Mouse (Mus musculus) ES-Bruce4 (cell line): ENCODE measurements at regions not wholly inside any gene's neighbourhood (a gene's known extent, or its start where the extent isn't known, plus 50 kb on each side); places are given as distances from the start of the nearest gene placed in this dataset.

Experiments used
- H3K27ac ChIP-seq: 2 replicates; pipeline ENCODE4 v1.5.1; 2012; ENCODE audit warnings: low read length, inconsistent platforms; ENCODE audit not compliant: insufficient read depth
- H3K27me3 ChIP-seq: 2 replicates; pipeline ENCODE4 v1.6.1; 2012; ENCODE audit warnings: mild to moderate bottlenecking, low read length, inconsistent platforms; ENCODE audit not compliant: control insufficient read depth, poor library complexity, insufficient read depth, severe bottlenecking
- H3K36me3 ChIP-seq: 2 replicates; pipeline ENCODE4 v1.6.1; 2012; ENCODE audit warnings: inconsistent platforms, mild to moderate bottlenecking, low read length, moderate library complexity; ENCODE audit not compliant: control insufficient read depth, poor library complexity, insufficient read depth, severe bottlenecking
- H3K4me1 ChIP-seq: one replicate; pipeline ENCODE4 v1.8.1; 2011; ENCODE audit warnings: low read length; ENCODE audit not compliant: control insufficient read depth, insufficient read depth
- H3K4me3 ChIP-seq: 2 replicates; pipeline ENCODE4 v1.5.1; 2011; ENCODE audit warnings: low read depth, mild to moderate bottlenecking, low read length
- H3K9ac ChIP-seq: 2 replicates; pipeline ENCODE4 v1.6.1; 2012; ENCODE audit warnings: low read depth, mild to moderate bottlenecking, inconsistent platforms; ENCODE audit not compliant: poor library complexity, severe bottlenecking
- H3K9me3 ChIP-seq: replicated peaks from 2 replicates; pipeline ENCODE4 v1.6.1; 2012; ENCODE audit warnings: mild to moderate bottlenecking, low read length, inconsistent platforms; ENCODE audit not compliant: control insufficient read depth, poor library complexity, insufficient read depth, severe bottlenecking
- CTCF ChIP-seq: IDR thresholded peaks from one replicate; pipeline ENCODE4 v1.8.1; 2011; ENCODE audit warnings: low read depth, low read length
- EP300 ChIP-seq: IDR thresholded peaks from 2 replicates; pipeline ENCODE4 v1.6.1; 2011; ENCODE audit warnings: low read depth, low read length; ENCODE audit not compliant: insufficient read depth
- POLR2A ChIP-seq: IDR thresholded peaks from one replicate; pipeline ENCODE4 v1.8.1; 2011; ENCODE audit warnings: low read length; ENCODE audit not compliant: insufficient read depth

DNA sequence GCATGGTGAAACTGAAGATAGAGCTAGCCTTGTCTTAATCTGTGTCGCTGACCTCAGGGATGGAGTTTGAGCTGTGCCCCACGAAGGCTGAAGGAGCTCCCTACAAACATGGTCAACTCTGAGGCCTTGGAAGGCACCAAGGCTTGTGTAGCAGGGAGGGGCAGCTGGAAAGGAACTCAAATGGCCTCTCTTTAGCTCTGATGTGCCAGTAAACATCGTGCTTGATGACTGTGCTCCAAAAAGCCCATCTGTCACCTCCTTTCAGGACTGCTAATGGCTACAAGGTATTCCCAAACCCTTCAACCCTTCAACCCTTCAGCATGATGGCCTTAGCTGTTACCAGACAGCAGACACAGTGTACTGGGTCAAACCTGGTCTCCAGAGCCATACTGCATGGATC lies 334.3 kb upstream of the Npvf start:
- Histone ChIP-seq H3K9me3 (no peaks in the 10 kb centered on the region), H3K36me3 (no peaks in the 10 kb centered on the region), H3K27me3 (no peaks in the 10 kb centered on the region), H3K9ac (no peak overlapping the region), H3K4me1 (no peaks in the 10 kb centered on the region), H3K4me3 (no peak overlapping the region), H3K27ac (no peak overlapping the region)
- TF ChIP-seq CTCF (no peak), EP300 (no peak), POLR2A (no peak)

DNA sequence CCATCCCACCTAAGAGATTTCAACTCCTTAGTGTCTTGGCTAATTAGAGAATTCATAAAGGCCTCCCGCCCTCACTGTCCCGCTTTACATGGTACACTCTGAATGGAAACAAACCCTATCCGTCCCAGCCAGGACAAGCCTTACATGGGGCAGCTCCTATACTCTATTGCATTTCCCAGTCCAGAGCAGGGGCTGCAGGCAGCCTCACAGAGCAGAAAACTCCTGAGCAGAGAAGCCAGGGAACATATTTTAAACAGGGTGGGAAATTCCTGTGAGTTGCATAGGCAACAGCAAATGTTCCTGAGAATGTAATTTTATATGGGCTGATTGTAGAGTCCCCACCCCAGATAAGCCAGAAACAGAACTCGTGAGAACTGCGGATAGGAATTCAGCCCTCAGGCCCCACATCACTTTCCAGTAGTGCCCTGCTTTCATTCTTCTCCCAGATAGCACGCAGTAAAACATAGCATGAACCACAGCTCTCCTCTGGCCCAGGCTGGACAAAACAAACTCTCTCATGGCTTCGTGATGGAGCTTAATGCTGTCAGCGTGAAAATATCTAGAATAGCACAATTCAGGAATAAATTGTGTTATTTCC lies 337.4 kb upstream of the Npvf start:
- Histone ChIP-seq H3K4me1 (no peaks in the 10 kb centered on the region), H3K27ac (no peak overlapping the region)
- TF ChIP-seq EP300 (no peak), CTCF (no peak), POLR2A (no peak)

DNA sequence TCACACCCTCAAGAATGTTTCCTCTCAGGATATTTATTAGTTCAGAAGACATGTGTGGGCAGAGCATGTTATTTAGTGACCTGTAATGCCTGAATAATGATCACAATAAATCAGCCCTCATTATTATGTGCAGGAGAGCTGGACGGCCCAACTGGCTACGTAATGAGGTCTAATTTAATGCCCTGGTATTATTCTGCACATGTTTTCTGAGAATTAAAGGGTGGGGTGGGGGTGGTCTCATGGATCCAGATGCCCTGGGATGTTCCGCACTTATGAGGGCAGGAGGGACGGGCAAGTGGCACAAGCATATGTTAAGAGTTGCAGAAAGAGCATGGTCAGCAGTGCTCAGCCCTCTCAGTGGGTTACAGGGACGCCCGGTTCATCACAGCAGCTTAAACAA lies 339.7 kb upstream of the Npvf start:
- no peak overlapping the region for H3K4me3 ChIP-seq
- no peaks in the 10 kb centered on the region for H3K27me3 ChIP-seq
- H3K36me3 ChIP-seq, result no peaks in the 10 kb centered on the region
- H3K9ac ChIP-seq, result no peak overlapping the region
- H3K4me1 ChIP-seq, result no peaks in the 10 kb centered on the region
- no peak for TF ChIP-seq CTCF
- no peak for TF ChIP-seq POLR2A
- TF ChIP-seq EP300, result no peak
- no peak overlapping the region for H3K27ac ChIP-seq
- no peaks in the 10 kb centered on the region for H3K9me3 ChIP-seq

More for the DNA sequence above, 337.4 kb upstream of the Npvf start:
- H3K4me3 ChIP-seq, result no peak overlapping the region
- H3K27me3 ChIP-seq, result no peaks in the 10 kb centered on the region
- no peaks in the 10 kb centered on the region for H3K36me3 ChIP-seq
- no peaks in the 10 kb centered on the region for H3K9me3 ChIP-seq
- no peak overlapping the region for H3K9ac ChIP-seq

DNA sequence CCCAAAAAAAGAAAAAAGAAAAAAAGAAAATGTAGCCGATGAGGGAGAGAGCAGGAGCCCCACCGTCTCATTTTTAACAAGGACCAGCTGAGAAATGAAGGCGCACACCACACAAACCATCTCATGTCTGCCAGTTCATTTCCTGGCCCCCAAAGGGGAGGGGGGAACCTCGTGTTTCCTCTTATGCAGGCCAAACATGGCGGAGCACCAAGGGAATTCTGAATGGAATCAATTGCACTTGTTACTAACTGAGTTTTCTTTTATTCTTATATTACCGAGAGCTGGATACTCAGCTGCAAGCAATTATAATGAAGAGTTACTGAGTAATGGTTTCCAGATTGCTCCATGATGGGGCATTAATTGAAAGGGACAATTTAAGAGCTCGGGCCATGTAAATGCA lies 348.5 kb upstream of the Npvf start:
- Histone ChIP-seq H3K27me3 (no peaks in the 10 kb centered on the region), H3K27ac (no peak overlapping the region), H3K9ac (no peak overlapping the region), H3K36me3 (no peaks in the 10 kb centered on the region), H3K4me3 (no peak overlapping the region), H3K9me3 (no peaks in the 10 kb centered on the region; the same call in 1 of the 2 replicates), H3K4me1 (no peaks in the 10 kb centered on the region)
- no peak for TF ChIP-seq EP300
- no peak for TF ChIP-seq POLR2A
- no peak for TF ChIP-seq CTCF

DNA sequence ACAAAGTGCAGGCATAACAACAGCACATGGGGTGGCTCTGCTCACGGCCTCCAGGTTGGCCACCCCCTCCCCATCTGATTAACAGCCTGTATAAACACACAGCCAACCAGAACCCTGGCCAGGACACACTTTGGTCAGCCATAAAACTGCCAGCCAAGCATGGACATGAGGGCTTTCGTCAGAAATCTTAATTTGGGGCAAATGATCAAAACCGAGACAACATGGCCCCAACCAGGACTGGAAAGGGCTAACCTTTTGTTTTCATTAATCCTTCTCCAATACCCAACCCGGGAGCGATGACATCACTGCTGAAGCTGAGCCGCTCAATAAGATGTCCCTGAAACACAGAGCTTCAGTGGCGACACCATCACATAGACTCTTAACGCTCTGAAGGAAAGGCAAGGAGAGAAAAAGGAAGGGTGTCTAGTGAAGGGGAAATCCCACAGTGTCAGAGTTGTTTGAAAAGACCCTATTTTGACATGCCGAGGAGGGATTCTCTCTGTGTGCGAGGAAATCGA lies 351.9 kb upstream of the Npvf start:
- Histone ChIP-seq H3K27me3 (no peaks in the 10 kb centered on the region), H3K4me1 (no peaks in the 10 kb centered on the region), H3K4me3 (no peak overlapping the region), H3K36me3 (no peaks in the 10 kb centered on the region), H3K9me3 (no peaks in the 10 kb centered on the region), H3K27ac (no peak overlapping the region), H3K9ac (no peak overlapping the region)
- TF ChIP-seq CTCF, result no peak
- no peak for TF ChIP-seq EP300
- TF ChIP-seq POLR2A, result no peak

DNA sequence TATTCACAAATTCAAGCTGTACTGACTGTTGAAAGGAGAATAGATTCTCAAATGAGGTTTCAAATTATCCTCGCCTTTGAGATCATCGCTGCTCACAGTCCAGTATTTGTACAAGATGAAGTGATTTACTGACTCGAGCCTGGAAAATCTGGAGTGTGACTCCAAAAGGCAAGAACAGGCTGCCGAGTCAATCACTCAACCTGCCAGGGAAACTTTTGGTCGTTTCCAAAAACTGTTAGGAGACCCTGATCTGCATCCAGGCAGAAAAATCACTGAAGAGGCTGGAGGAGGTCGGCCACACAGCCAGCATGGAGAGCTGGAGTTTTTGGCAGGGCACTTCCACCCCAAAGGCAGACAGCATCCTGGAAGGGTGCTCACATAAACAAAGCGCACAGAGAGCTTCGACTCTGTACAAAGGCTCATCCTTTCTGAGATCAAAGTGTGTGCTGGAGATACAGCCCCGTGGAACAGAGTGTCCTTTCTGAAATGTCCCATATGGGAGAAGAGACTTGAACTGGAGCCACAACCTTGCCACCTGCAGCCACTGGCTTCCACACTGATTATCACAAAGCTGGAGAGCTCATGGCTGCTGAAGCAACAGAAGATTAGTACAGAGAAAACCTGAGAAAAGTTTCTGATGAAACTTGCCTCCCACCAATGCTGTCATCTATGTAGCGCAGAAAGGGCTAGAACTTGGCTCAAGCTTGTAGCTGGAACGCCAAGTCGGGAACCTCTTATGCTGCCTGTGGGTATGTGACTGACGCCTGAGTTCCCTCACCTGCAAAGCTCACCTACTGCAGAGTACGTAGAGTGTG lies 355.5 kb upstream of the Npvf start:
- H3K36me3 ChIP-seq, result no peaks in the 10 kb centered on the region
- no peaks in the 10 kb centered on the region for H3K27me3 ChIP-seq
- H3K4me1 ChIP-seq, result no peaks in the 10 kb centered on the region
- no peak overlapping the region for H3K9ac ChIP-seq
- TF ChIP-seq POLR2A, result no peak
- no peak for TF ChIP-seq EP300
- no peak for TF ChIP-seq CTCF
- no peak overlapping the region for H3K27ac ChIP-seq
- H3K4me3 ChIP-seq, result no peak overlapping the region
- no peaks in the 10 kb centered on the region for H3K9me3 ChIP-seq
